Mouse (Mus musculus): ENCODE data around the gene Gm1604a. TPM values are rescaled to one million over a fixed set of nuclear protein-coding genes. Genes with fewer than 3 reads are reported as not detected.
"Not testable (repeated sequence)": the region's sequence is repeated elsewhere in the genome, so short reads cannot be mapped to it uniquely, and the experiment has no call there.

Gm1604a gene
- 0.75 and 0.91 TPM in 2 replicates for total RNA-seq (2015)
- total RNA-seq (2017) = 0.44 and 1.9 TPM in 2 replicates

- not testable (repeated sequence) for ATAC-seq (ENCODE audit: poor library complexity, severe bottlenecking)
These were observed at the start of gene Gm1604a for GRCm38 (mm10) chr17:7025257-7025656. Gene Gm1604a (plus strand): TSS chr17:7025568.

- peak; percentile 95 for ATAC-seq (ENCODE audit: poor library complexity, severe bottlenecking)
These were observed 46.8 kb upstream of the Gm1604a start, which contains the start of gene Gm49721 for GRCm38 (mm10) chr17:6978287-6979248. Gene Gm49721 (plus strand): TSS chr17:6978904.

- 0 out of 2 replicates have a peak, but pooled peaks have one; percentile 1 for ATAC-seq (ENCODE audit: poor library complexity, severe bottlenecking)
These were observed 46.0 kb upstream of the Gm1604a start for GRCm38 (mm10) chr17:6979380-6979779.

- ATAC-seq (ENCODE audit: poor library complexity, severe bottlenecking) = not testable (repeated sequence)
These were observed 45.2 kb upstream of the Gm1604a start for GRCm38 (mm10) chr17:6980144-6980543.

DNA sequence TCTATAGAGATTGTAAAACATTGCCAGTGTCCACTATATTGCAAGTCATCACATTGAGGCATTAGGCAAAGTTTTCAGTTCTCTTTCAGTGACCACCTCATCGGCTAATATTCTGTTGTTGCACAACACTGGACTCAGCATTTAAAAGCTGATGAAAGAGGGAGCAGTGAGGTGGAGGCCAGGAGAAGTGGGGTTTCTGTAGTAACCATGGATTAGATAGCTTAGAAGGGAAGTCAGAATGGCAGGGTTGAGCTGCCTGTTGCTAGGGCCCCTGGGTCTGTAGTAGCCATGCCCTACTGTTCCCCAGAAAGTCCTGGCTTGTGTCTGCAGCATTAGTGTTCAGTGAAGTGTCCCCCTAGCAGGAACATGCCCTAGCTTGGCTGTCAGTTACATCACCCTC, 39.2 kb upstream of the Gm1604a start:
- ATAC-seq (ENCODE audit: poor library complexity, severe bottlenecking) = peak; percentile 87

DNA sequence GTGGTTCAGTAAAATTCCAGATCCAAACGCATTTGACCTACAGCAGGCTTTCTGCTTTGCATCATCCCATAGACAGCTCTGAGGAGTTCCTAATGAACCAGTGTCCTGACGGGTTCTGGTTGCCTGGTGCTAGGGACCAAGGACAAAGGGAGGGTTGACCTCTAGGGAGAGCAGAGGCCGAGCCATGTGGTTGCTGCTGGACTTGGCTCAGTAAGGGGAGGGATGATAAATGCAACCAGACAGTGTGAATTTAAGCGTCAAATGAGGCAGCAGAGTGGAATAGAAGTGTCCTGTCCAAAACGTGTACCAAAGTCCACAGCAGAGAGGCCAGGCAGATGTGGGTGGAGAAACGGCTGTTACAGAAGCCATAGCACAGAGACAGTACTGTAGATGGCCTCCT, 29.9 kb upstream of the Gm1604a start:
- ATAC-seq (ENCODE audit: poor library complexity, severe bottlenecking) = not testable (repeated sequence)

DNA sequence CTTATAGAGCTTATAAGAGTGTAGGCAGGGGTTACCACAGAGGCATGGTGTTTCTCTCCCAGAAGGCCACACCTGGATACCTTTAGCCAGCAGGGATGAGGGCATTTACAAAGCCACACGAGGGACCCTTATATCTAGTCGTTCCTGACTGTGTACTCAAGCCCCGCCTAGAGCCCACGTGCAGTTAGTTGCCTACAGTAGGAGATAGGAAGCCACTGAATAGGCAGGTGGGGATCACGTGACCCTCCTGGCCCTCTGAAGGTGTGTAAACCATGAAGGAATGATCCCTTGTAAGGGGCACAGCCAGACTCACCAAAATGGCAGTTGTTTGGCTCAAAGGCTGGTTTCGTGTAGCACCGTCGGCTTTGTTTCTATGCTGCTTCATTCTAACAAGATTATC, 28.5 kb upstream of the Gm1604a start:
- not testable (repeated sequence) for ATAC-seq (ENCODE audit: poor library complexity, severe bottlenecking)

- ATAC-seq (ENCODE audit: poor library complexity, severe bottlenecking) = peak; percentile 68
These were observed 27.4 kb upstream of the Gm1604a start for GRCm38 (mm10) chr17:6997778-6998490.

- not testable (repeated sequence) for ATAC-seq (ENCODE audit: poor library complexity, severe bottlenecking)
These were observed 23.4 kb upstream of the Gm1604a start for GRCm38 (mm10) chr17:7001790-7002585.

DNA sequence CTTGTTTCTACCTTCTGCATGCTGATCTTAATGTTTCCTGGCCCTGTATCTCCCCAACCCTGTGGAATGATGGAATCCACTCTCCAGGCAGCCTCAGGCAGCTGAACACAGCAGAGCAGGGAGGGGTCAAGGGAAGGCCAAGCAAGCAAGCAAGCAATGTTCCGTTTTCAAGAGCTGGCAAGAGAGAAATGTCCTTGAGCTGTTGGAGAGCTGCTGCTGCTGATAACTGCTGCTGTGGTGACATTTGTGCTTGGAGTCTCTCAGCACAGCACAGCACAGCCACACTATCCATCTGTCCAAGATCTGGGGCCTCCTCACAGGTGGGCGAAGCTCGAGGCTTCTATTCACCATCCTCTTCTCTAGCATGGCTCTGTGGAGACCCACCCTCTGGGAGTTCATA, 22.0 kb upstream of the Gm1604a start:
- not testable (repeated sequence) for ATAC-seq (ENCODE audit: poor library complexity, severe bottlenecking)

DNA sequence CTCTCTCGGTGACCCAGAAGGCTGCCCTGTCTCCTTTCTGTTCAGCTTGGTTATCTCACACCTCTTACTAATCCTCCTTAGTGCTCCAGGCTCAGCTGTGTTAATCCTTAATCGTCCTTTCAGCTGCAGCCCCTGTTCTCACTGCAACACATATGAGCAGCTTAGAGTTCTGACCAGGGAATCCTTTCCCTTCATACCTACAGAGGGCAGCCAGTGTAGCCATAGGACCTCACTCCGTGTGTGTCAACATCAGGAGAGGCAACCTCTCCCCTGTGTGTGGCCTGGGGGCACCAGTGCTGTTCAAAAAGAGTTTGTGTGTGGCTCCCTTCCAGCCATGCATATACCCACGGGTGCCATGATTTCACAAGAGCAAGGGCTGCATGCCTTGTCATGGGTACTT, 19.7 kb upstream of the Gm1604a start:
- not testable (repeated sequence) for ATAC-seq (ENCODE audit: poor library complexity, severe bottlenecking)

DNA sequence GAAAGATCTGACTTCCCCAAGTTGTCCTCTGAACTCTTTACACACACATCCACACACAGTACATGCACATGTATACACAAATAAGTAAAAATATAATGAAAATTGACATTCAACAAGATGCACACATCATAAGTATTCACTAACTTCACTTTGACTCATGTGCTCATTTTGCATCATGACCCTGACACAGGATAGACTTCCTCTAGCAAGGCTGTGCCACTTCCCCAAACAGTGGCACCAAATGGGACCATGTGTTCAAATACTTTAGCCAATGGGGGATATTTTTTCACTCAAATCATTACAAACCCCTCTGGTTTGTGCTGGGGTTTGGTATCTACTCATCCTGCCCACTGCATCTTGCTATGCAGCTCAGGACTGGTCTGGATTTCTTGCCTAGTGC, 16.5 kb upstream of the Gm1604a start:
- peak; percentile 72 for ATAC-seq (ENCODE audit: poor library complexity, severe bottlenecking)

DNA sequence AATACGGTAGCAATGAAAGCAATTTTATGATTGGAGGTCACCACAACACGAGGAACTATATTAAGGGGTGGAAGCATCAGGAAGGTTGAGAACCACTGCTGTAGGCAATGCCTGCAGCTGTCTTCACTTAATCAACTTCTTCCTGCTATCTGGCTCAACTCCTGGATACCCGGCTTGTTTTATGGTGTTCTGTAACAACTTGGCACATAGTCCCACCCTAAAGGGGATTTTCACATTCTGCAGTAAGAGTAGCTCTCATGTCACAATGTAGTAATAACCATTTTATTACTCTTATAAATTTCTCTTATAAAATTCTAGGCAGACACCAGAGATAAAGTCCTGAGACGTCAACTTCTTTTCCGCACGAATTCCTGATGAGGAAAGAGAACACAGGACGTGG, 15.9 kb upstream of the Gm1604a start:
- ATAC-seq (ENCODE audit: poor library complexity, severe bottlenecking) = not testable (repeated sequence)

- ATAC-seq (ENCODE audit: poor library complexity, severe bottlenecking) = peak; percentile 53
These were observed 15.5 kb upstream of the Gm1604a start for GRCm38 (mm10) chr17:7009901-7010300.

DNA sequence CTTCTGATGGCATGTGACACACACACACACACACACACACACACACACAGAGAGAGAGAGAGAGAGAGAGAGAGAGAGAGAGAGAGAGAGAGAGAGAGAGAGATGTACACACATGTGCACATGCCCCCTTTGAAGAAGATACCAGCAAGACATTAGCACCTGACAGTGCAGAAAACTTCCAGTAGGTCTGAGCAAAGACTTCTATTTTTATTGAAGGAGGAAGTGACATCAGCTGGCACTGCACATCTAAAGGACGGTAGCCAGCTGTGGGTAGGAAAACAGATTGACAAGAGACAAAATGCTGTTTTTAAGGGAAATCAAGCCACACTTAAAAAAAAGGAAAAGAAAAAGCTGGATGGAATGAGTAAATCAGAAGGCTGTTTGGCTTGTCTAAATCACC, 11.2 kb upstream of the Gm1604a start:
- peak; percentile 53 for ATAC-seq (ENCODE audit: poor library complexity, severe bottlenecking)

GRCm38 (mm10) chr17:7025764-7026346, 487 bp downstream of the Gm1604a start:
- not testable (repeated sequence) for ATAC-seq (ENCODE audit: poor library complexity, severe bottlenecking)

DNA sequence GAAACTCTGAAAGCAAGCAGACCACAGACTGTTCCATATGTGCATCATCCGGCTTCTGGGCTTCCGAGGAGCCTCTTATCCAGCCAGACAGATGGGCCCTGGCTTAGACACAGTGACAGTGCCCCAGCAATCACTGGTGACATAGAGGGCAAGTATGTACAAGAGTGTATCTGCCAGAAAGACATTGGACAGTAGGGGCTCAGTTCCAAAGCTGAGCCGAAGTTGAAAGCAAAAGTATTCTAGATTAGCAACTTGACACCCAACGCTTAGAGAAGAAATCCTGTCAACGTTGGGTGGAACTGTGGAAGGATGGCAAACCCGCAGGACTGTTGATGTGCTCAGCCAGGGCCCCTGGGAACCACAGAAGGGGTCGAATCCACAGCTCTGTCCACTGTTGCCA, 4.8 kb downstream of the Gm1604a start:
- not testable (repeated sequence) for ATAC-seq (ENCODE audit: poor library complexity, severe bottlenecking)

DNA sequence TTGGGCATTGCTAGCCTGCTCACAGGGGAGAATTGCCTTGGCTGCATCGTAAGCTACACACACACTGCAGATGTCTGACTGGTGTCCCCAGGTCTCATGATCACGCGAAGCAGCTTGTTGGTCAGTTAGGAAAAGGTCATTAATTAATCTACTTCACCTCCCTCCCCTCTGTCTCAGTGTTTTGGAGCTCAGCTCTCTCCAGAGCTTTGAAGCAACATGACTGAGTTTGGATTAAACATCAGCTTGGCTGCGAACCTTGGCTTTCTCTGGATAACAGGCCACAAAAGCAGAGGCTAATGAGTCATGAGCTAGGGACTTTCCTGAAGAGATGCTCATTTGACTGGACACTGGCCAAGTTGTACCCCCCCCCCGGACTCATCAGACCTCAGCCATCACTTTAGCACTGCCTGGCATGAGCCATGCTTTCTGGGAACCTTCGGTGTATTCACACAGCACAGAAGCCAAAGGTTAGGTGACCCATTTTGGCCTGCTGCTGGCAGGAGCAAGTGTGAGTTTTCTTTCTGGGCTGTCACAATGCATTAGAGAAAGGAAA, 5.3 kb downstream of the Gm1604a start:
- not testable (repeated sequence) for ATAC-seq (ENCODE audit: poor library complexity, severe bottlenecking)

- ATAC-seq (ENCODE audit: poor library complexity, severe bottlenecking) = peak; percentile 62
These were observed 8.1 kb downstream of the Gm1604a start for GRCm38 (mm10) chr17:7033192-7034166.

All from megakaryocyte, adult 5-6 weeks (primary cell).